Mouse (Mus musculus): ENCODE measurements around the gene Rnaseh2c. TPM values are rescaled to one million over a fixed set of nuclear protein-coding genes. Genes with fewer than 3 reads are reported as not detected.
A peak's percentile ranks its signal among the peaks of the same experiment; 100 is the strongest.

The Rnaseh2c gene
- polyA plus RNA-seq, 1 experiment = 82.4 TPM

GRCm38 (mm10) chr19:5572331-5573125 lies 29.1 kb upstream of the Rnaseh2c start:
- Histone ChIP-seq H3K27ac (ENCODE audit: insufficient read depth, low read depth, low read length) (peak overlapping the region; percentile 94), H3K4me1 (ENCODE audit: control insufficient read depth, insufficient read depth, low read length) (peaks cover 40% of the 10 kb centered on the region), H3K4me3 (ENCODE audit: insufficient read depth, low read length) (peak overlapping the region; percentile 31)
- TF ChIP-seq CTCF (IDR thresholded peaks at IDR 0.05; ENCODE audit: low read depth, low read length) = no peak
- TF ChIP-seq POLR2A (IDR thresholded peaks at IDR 0.05; ENCODE audit: borderline replicate concordance, low read depth, low read length) = no peak

GRCm38 (mm10) chr19:5575336-5575735 lies 26.3 kb upstream of the Rnaseh2c start:
- H3K4me3 ChIP-seq (ENCODE audit: insufficient read depth, low read length) = no peak overlapping the region
- H3K4me1 ChIP-seq (ENCODE audit: control insufficient read depth, insufficient read depth, low read length) = peaks cover 32% of the 10 kb centered on the region
- no peak for TF ChIP-seq POLR2A (IDR thresholded peaks at IDR 0.05; ENCODE audit: borderline replicate concordance, low read depth, low read length)
- no peak for TF ChIP-seq CTCF (IDR thresholded peaks at IDR 0.05; ENCODE audit: low read depth, low read length)
- no peak overlapping the region for H3K27ac ChIP-seq (ENCODE audit: insufficient read depth, low read depth, low read length)

- no peak overlapping the region for H3K4me3 ChIP-seq (ENCODE audit: insufficient read depth, low read length)
- H3K27ac ChIP-seq (ENCODE audit: insufficient read depth, low read depth, low read length) = no peak overlapping the region
- peaks cover 5% of the 10 kb centered on the region; the same call in 1 of the 2 replicates for H3K4me1 ChIP-seq (ENCODE audit: control insufficient read depth, insufficient read depth, low read length)
- TF ChIP-seq CTCF (IDR thresholded peaks at IDR 0.05; ENCODE audit: low read depth, low read length) (no peak), POLR2A (IDR thresholded peaks at IDR 0.05; ENCODE audit: borderline replicate concordance, low read depth, low read length) (no peak)
Observed at GRCm38 (mm10) chr19:5579971-5580370, 21.7 kb upstream of the Rnaseh2c start.

GRCm38 (mm10) chr19:5580776-5581175 lies 20.9 kb upstream of the Rnaseh2c start:
- Histone ChIP-seq H3K27ac (ENCODE audit: insufficient read depth, low read depth, low read length) (no peak overlapping the region), H3K4me1 (ENCODE audit: control insufficient read depth, insufficient read depth, low read length) (0 out of 2 replicates have a peak, but pooled peaks cover under 1% of the 10 kb centered on the region), H3K4me3 (ENCODE audit: insufficient read depth, low read length) (no peak overlapping the region)
- no peak for TF ChIP-seq POLR2A (IDR thresholded peaks at IDR 0.05; ENCODE audit: borderline replicate concordance, low read depth, low read length)

- TF ChIP-seq CTCF (IDR thresholded peaks at IDR 0.05; ENCODE audit: low read depth, low read length) (no peak), POLR2A (IDR thresholded peaks at IDR 0.05; ENCODE audit: borderline replicate concordance, low read depth, low read length) (no peak)
- H3K4me3 ChIP-seq (ENCODE audit: insufficient read depth, low read length) = no peak overlapping the region
- H3K27ac ChIP-seq (ENCODE audit: insufficient read depth, low read depth, low read length) = no peak overlapping the region
- no peaks in the 10 kb centered on the region for H3K4me1 ChIP-seq (ENCODE audit: control insufficient read depth, insufficient read depth, low read length)
Observed at GRCm38 (mm10) chr19:5581995-5582394, 19.7 kb upstream of the Rnaseh2c start.

GRCm38 (mm10) chr19:5589159-5589558 lies 12.5 kb upstream of the Rnaseh2c start:
- TF ChIP-seq POLR2A (IDR thresholded peaks at IDR 0.05; ENCODE audit: borderline replicate concordance, low read depth, low read length) (no peak), CTCF (IDR thresholded peaks at IDR 0.05; ENCODE audit: low read depth, low read length) (no peak)
- Histone ChIP-seq H3K4me1 (ENCODE audit: control insufficient read depth, insufficient read depth, low read length) (peaks cover 7% of the 10 kb centered on the region), H3K27ac (ENCODE audit: insufficient read depth, low read depth, low read length) (no peak overlapping the region), H3K4me3 (ENCODE audit: insufficient read depth, low read length) (no peak overlapping the region)

- H3K27ac ChIP-seq (ENCODE audit: insufficient read depth, low read depth, low read length) = no peak overlapping the region
- TF ChIP-seq POLR2A (IDR thresholded peaks at IDR 0.05; ENCODE audit: borderline replicate concordance, low read depth, low read length) = no peak
- TF ChIP-seq CTCF (IDR thresholded peaks at IDR 0.05; ENCODE audit: low read depth, low read length) = no peak
- no peak overlapping the region for H3K4me3 ChIP-seq (ENCODE audit: insufficient read depth, low read length)
- H3K4me1 ChIP-seq (ENCODE audit: control insufficient read depth, insufficient read depth, low read length) = peaks cover 7% of the 10 kb centered on the region
Observed at GRCm38 (mm10) chr19:5591888-5592287, 9.8 kb upstream of the Rnaseh2c start.

GRCm38 (mm10) chr19:5599224-5599623 lies 2.4 kb upstream of the Rnaseh2c start:
- no peak overlapping the region for H3K4me3 ChIP-seq (ENCODE audit: insufficient read depth, low read length)
- peaks cover 15% of the 10 kb centered on the region for H3K4me1 ChIP-seq (ENCODE audit: control insufficient read depth, insufficient read depth, low read length)
- TF ChIP-seq CTCF (IDR thresholded peaks at IDR 0.05; ENCODE audit: low read depth, low read length) = no peak
- TF ChIP-seq POLR2A (IDR thresholded peaks at IDR 0.05; ENCODE audit: borderline replicate concordance, low read depth, low read length) = no peak
- no peak overlapping the region for H3K27ac ChIP-seq (ENCODE audit: insufficient read depth, low read depth, low read length)

- Histone ChIP-seq H3K4me1 (ENCODE audit: control insufficient read depth, insufficient read depth, low read length) (peaks cover 17% of the 10 kb centered on the region), H3K27ac (ENCODE audit: insufficient read depth, low read depth, low read length) (peak overlapping the region; percentile 3; the same call in 1 of the 2 replicates), H3K4me3 (ENCODE audit: insufficient read depth, low read length) (no peak overlapping the region)
- no peak for TF ChIP-seq CTCF (IDR thresholded peaks at IDR 0.05; ENCODE audit: low read depth, low read length)
- TF ChIP-seq POLR2A (IDR thresholded peaks at IDR 0.05; ENCODE audit: borderline replicate concordance, low read depth, low read length) = no peak
Observed at GRCm38 (mm10) chr19:5603664-5604063, 2.0 kb downstream of the Rnaseh2c start.

GRCm38 (mm10) chr19:5605126-5605525 lies 3.5 kb downstream of the Rnaseh2c start:
- Histone ChIP-seq H3K4me1 (ENCODE audit: control insufficient read depth, insufficient read depth, low read length) (peaks cover 21% of the 10 kb centered on the region), H3K27ac (ENCODE audit: insufficient read depth, low read depth, low read length) (no peak overlapping the region), H3K4me3 (ENCODE audit: insufficient read depth, low read length) (no peak overlapping the region)
- TF ChIP-seq POLR2A (IDR thresholded peaks at IDR 0.05; ENCODE audit: borderline replicate concordance, low read depth, low read length) (no peak), CTCF (IDR thresholded peaks at IDR 0.05; ENCODE audit: low read depth, low read length) (no peak)

Measured in bone marrow macrophage, adult 2 months (primary cell).